Mouse (Mus musculus): ENCODE measurements around the gene Prr29. TPM values are rescaled to one million over a fixed set of nuclear protein-coding genes. Genes with fewer than 3 reads are reported as not detected.
A peak's percentile ranks its signal among the peaks of the same experiment; 100 is the strongest.
"Not testable (repeated sequence)": the region's sequence is repeated elsewhere in the genome, so short reads cannot be mapped to it uniquely, and the experiment has no call there.

Gene Prr29
- not detected for total RNA-seq (2021)
- polyA plus RNA-seq (2012; rRNA removed) = not detected in 2 replicates
- long read RNA-seq = 0 reads

- DNase-seq = no peak
Measured at GRCm38 (mm10) chr11:106365366-106365765, at the start of gene Prr29. Gene Prr29 (plus strand): TSS chr11:106365472.

GRCm38 (mm10) chr11:106316416-106316815 lies 48.9 kb upstream of the Prr29 start:
- no peak for DNase-seq

GRCm38 (mm10) chr11:106317801-106318200 lies 47.5 kb upstream of the Prr29 start:
- DNase-seq = no peak

GRCm38 (mm10) chr11:106318406-106319366 lies 46.6 kb upstream of the Prr29 start:
- DNase-seq = no peak

- DNase-seq = no peak
Measured at GRCm38 (mm10) chr11:106324858-106325257, 40.4 kb upstream of the Prr29 start.

- peak; percentile 61 for DNase-seq
Measured at GRCm38 (mm10) chr11:106325566-106326206, 39.6 kb upstream of the Prr29 start.

- DNase-seq = no peak
Measured at GRCm38 (mm10) chr11:106326475-106326874, 38.8 kb upstream of the Prr29 start.

- no peak for DNase-seq
Measured at GRCm38 (mm10) chr11:106328521-106328920, 36.8 kb upstream of the Prr29 start.

- no peak for DNase-seq
Measured at GRCm38 (mm10) chr11:106329128-106329527, 36.1 kb upstream of the Prr29 start.

- DNase-seq = peak; percentile 27
Measured at GRCm38 (mm10) chr11:106329682-106330081, 35.6 kb upstream of the Prr29 start.

GRCm38 (mm10) chr11:106332458-106332857 lies 32.8 kb upstream of the Prr29 start:
- no peak for DNase-seq

- no peak for DNase-seq
Measured at GRCm38 (mm10) chr11:106334066-106334465, 31.2 kb upstream of the Prr29 start.

GRCm38 (mm10) chr11:106338029-106338428 lies 27.2 kb upstream of the Prr29 start:
- no peak for DNase-seq

- DNase-seq = no peak
Measured at GRCm38 (mm10) chr11:106338870-106339269, 26.4 kb upstream of the Prr29 start.

- not testable (repeated sequence) for DNase-seq
Measured at GRCm38 (mm10) chr11:106339323-106339722, 25.9 kb upstream of the Prr29 start.

- DNase-seq = peak; percentile 24
Measured at GRCm38 (mm10) chr11:106340990-106341520, 24.2 kb upstream of the Prr29 start.

GRCm38 (mm10) chr11:106344910-106345309 lies 20.4 kb upstream of the Prr29 start:
- no peak for DNase-seq

- no peak for DNase-seq
Measured at GRCm38 (mm10) chr11:106349772-106350171, 15.5 kb upstream of the Prr29 start.

GRCm38 (mm10) chr11:106350853-106351252 lies 14.4 kb upstream of the Prr29 start:
- DNase-seq = peak; percentile 42

GRCm38 (mm10) chr11:106351253-106351652 lies 14.0 kb upstream of the Prr29 start:
- DNase-seq = no peak

GRCm38 (mm10) chr11:106351941-106352340 lies 13.3 kb upstream of the Prr29 start:
- no peak for DNase-seq

GRCm38 (mm10) chr11:106353188-106353587 lies 12.1 kb upstream of the Prr29 start, which contains the start of gene Scn4a:
Gene Scn4a (minus strand): TSS chr11:106353288.
- DNase-seq = no peak

- no peak for DNase-seq
Measured at GRCm38 (mm10) chr11:106354181-106354580, 11.1 kb upstream of the Prr29 start.
